Mouse (Mus musculus): Measurements from ENCODE around the gene Cfap46.

- TF ChIP-seq POLR2A (IDR thresholded peaks at IDR 0.05; ENCODE audit: insufficient read depth, low read depth, low read length): no peak
- no peak for TF ChIP-seq CTCF (IDR thresholded peaks at IDR 0.05; ENCODE audit: insufficient read depth, low read depth, low read length)
Measured at GRCm38 (mm10) chr7:139559659-139560058, 124.0 kb downstream of the Cfap46 start.

Measured in olfactory bulb, adult 2 months (tissue).